Mouse (Mus musculus) olfactory bulb, adult 2 months (tissue): ENCODE measurements at regions not wholly inside any gene's neighbourhood (a gene's known extent, or its start where the extent isn't known, plus 50 kb on each side); places are given as distances from the start of the nearest gene placed in this dataset.

Source experiments
- CTCF ChIP-seq: fragments of 200-500 bp; IDR thresholded peaks from 2 replicates; pipeline ENCODE4 v1.5.1; 2012; ENCODE audit warnings: low read depth, mild to moderate bottlenecking, low read length, moderate library complexity; ENCODE audit not compliant: insufficient read depth
- POLR2A ChIP-seq: fragments of 200-500 bp; IDR thresholded peaks from 2 replicates; pipeline ENCODE4 v1.6.1; 2012; ENCODE audit warnings: mild to moderate bottlenecking, low read depth, low read length, moderate library complexity; ENCODE audit not compliant: insufficient read depth

- TF ChIP-seq POLR2A: no peak
- no peak for TF ChIP-seq CTCF
Measured at GRCm38 (mm10) chr12:12837775-12838174, 103.9 kb downstream of the Mycn start.
